Mouse (Mus musculus) heart, embryonic 14.5 days (tissue): ENCODE results near the gene Clcnkb. TPM values are rescaled to one million over a fixed set of nuclear protein-coding genes. Genes with fewer than 3 reads are reported as not detected.

ENCODE experiments used
- ATAC-seq: fragments of 200-750 bp; cut with Nextera tagmentation; 2 replicates; pipeline ENCODE4 v1.8.0; 2017; ENCODE audit warnings: low read depth, moderate TSS enrichment; ENCODE audit not compliant: insufficient number of reproducible peaks, insufficient read depth, low FRiP score
- H3K27ac ChIP-seq, 2 experiments: fragments of 200-500 bp in 1 of 2; fragments of 300-500 bp in 1 of 2; sonication (generic) in 1 of 2; replicated peaks in 1 of 2; 2 replicates each; pipeline ENCODE4 v1.5.1; 2012 to 2014; ENCODE audit warnings: low read depth in 2 of 2, low read length in 2 of 2, control low read depth in 1 of 2, mild to moderate bottlenecking in 1 of 2, mixed read lengths in 1 of 2; ENCODE audit not compliant: control insufficient read depth in 1 of 2, insufficient read depth in 1 of 2
- H3K27me3 ChIP-seq: fragments of 300-500 bp; sonication (generic); 2 replicates; pipeline ENCODE4 v1.6.1; 2014; ENCODE audit warnings: mild to moderate bottlenecking, low read length, control low read depth; ENCODE audit not compliant: control insufficient read depth, insufficient read depth
- H3K36me3 ChIP-seq: fragments of 300-500 bp; sonication (generic); 2 replicates; pipeline ENCODE4 v1.6.1; 2014; ENCODE audit warnings: mild to moderate bottlenecking, control low read depth, low read length, mixed read lengths; ENCODE audit not compliant: control insufficient read depth, insufficient read depth
- H3K4me1 ChIP-seq, 2 experiments: fragments of 200-500 bp in 1 of 2; fragments of 300-500 bp in 1 of 2; sonication (generic) in 1 of 2; 2 replicates each; pipeline ENCODE4 v1.6.1; 2012 to 2014; ENCODE audit warnings: low read length in 2 of 2, control low read depth in 1 of 2, mixed read lengths in 1 of 2; ENCODE audit not compliant: control insufficient read depth in 2 of 2, insufficient read depth in 2 of 2
- H3K4me2 ChIP-seq: fragments of 300-500 bp; sonication (generic); 2 replicates; pipeline ENCODE4 v1.6.1; 2014; ENCODE audit warnings: mild to moderate bottlenecking, low read length
- H3K4me3 ChIP-seq, 2 experiments: fragments of 200-500 bp in 1 of 2; fragments of 300-500 bp in 1 of 2; sonication (generic) in 1 of 2; 2 replicates each; pipeline ENCODE4 v1.5.1; 2012 to 2014; ENCODE audit warnings: low read length in 2 of 2, mild to moderate bottlenecking in 2 of 2, control low read depth in 1 of 2, low read depth in 1 of 2, moderate library complexity in 1 of 2; ENCODE audit not compliant: control insufficient read depth in 1 of 2, insufficient read depth in 1 of 2
- H3K9ac ChIP-seq: fragments of 300-500 bp; sonication (generic); 2 replicates; pipeline ENCODE4 v1.6.1; 2014; ENCODE audit warnings: mild to moderate bottlenecking, low read length
- H3K9me3 ChIP-seq: fragments of 300-500 bp; sonication (generic); 2 replicates; pipeline ENCODE4 v1.6.1; 2016; ENCODE audit warnings: low read length, control low read depth; ENCODE audit not compliant: control insufficient read depth
- WGBS: fragments of 180-500 bp; shearing (Covaris S2); extraction: QIAGEN DNeasy Blood & Tissue Kit; methylation state at CpG from one replicate; pipeline ENCODE4 v1.1.7; 2014; 5-methylcytosine and 5-hydroxymethylcytosine counted together
- polyA plus RNA-seq: library from polyadenylated mRNA; unstranded; fragments of >200 nt; fragmentation: Nextera tagmentation; extraction: Ambion mirVana; gene quantifications from 2 replicates; pipeline ENCODE4 v1.2.1, GENCODE M21; 2014

The Clcnkb gene
- polyA plus RNA-seq, 1 experiment from 2014 or later: 1.1 TPM

GRCm38 (mm10) chr4:141423691-141424431 lies 8.0 kb upstream of the Clcnkb start:
- Histone ChIP-seq H3K4me1 (peaks cover 37 to 52% of the 10 kb centered on the region in 2 experiments), H3K27me3 (no peaks in the 10 kb centered on the region), H3K36me3 (peaks cover 28% of the 10 kb centered on the region), H3K4me3 (peak overlapping the region; percentile 62 to 66), H3K27ac (peak overlapping the region; percentile 97 to 99), H3K9ac (peak overlapping the region; percentile 95), H3K4me2 (peak overlapping the region; percentile 93), H3K9me3 (no peaks in the 10 kb centered on the region)
- no peak for ATAC-seq
- whole genome bisulfite sequencing: 42% methylated on average over 13 of the region's 13 CpGs

GRCm38 (mm10) chr4:141423288-141423687 lies 7.5 kb upstream of the Clcnkb start:
- H3K4me1 ChIP-seq: peaks cover 37 to 52% of the 10 kb centered on the region in 2 experiments
- H3K27me3 ChIP-seq: no peaks in the 10 kb centered on the region
- H3K4me2 ChIP-seq: peak overlapping the region; percentile 93
- peak overlapping the region; percentile 97 to 99 for H3K27ac ChIP-seq
- H3K36me3 ChIP-seq: peaks cover 28% of the 10 kb centered on the region
- H3K9ac ChIP-seq: peak overlapping the region; percentile 95
- WGBS: 36% methylated on average over 5 of the region's 5 CpGs
- no peaks in the 10 kb centered on the region for H3K9me3 ChIP-seq
- no peak for ATAC-seq
- peak overlapping the region; percentile 62 to 66 for H3K4me3 ChIP-seq

GRCm38 (mm10) chr4:141422841-141423240 lies 7.0 kb upstream of the Clcnkb start:
- Histone ChIP-seq H3K4me1 (peaks cover 37 to 52% of the 10 kb centered on the region in 2 experiments), H3K36me3 (peaks cover 28% of the 10 kb centered on the region), H3K27ac (peak overlapping the region; percentile 97 to 99), H3K27me3 (no peaks in the 10 kb centered on the region), H3K4me2 (peak overlapping the region; percentile 93), H3K9ac (peak overlapping the region; percentile 95), H3K9me3 (no peaks in the 10 kb centered on the region), H3K4me3 (peak overlapping the region; percentile 62 to 66)
- no peak for ATAC-seq
- 42% methylated on average over 5 of the region's 5 CpGs for WGBS

GRCm38 (mm10) chr4:141421423-141421822 lies 5.6 kb upstream of the Clcnkb start:
- no peaks in the 10 kb centered on the region for H3K9me3 ChIP-seq
- ATAC-seq: peak; percentile 66
- no peaks in the 10 kb centered on the region for H3K27me3 ChIP-seq
- peaks cover 28% of the 10 kb centered on the region for H3K36me3 ChIP-seq
- H3K4me2 ChIP-seq: peak overlapping the region; percentile 93
- H3K27ac ChIP-seq: peak overlapping the region; percentile 97 to 99
- H3K4me1 ChIP-seq: peaks cover 26 to 40% of the 10 kb centered on the region in 2 experiments
- H3K9ac ChIP-seq: peak overlapping the region; percentile 95
- H3K4me3 ChIP-seq: peak overlapping the region; percentile 62 to 66
- 14% methylated on average over 14 of the region's 14 CpGs for WGBS

GRCm38 (mm10) chr4:141420886-141421285 lies 5.1 kb upstream of the Clcnkb start:
- H3K4me2 ChIP-seq: peak overlapping the region; percentile 93
- no peak for ATAC-seq
- peaks cover 24 to 36% of the 10 kb centered on the region in 2 experiments for H3K4me1 ChIP-seq
- peak overlapping the region; percentile 67 for H3K9ac ChIP-seq
- WGBS: 14% methylated on average over 9 of the region's 9 CpGs
- H3K27me3 ChIP-seq: no peaks in the 10 kb centered on the region
- peaks cover 28% of the 10 kb centered on the region for H3K36me3 ChIP-seq
- H3K27ac ChIP-seq: peak overlapping the region; percentile 95 to 97
- H3K4me3 ChIP-seq: peak overlapping the region; percentile 9 to 62
- no peaks in the 10 kb centered on the region for H3K9me3 ChIP-seq

- WGBS: 22% methylated on average over 9 of the region's 9 CpGs
- Histone ChIP-seq H3K4me2 (peak within 1 kb of the TSS; percentile 93), H3K9me3 (no peaks in the 10 kb centered on the region), H3K36me3 (peaks cover 28% of the 10 kb centered on the region), H3K27ac (peak within 1 kb of the TSS; percentile 97 to 99), H3K4me1 (peaks cover 24 to 31% of the 10 kb centered on the region in 2 experiments), H3K4me3 (peak within 1 kb of the TSS; percentile 62 to 66), H3K27me3 (no peaks in the 10 kb centered on the region), H3K9ac (peak within 1 kb of the TSS; percentile 95)
- ATAC-seq: no peak
Observed at GRCm38 (mm10) chr4:141420192-141420829, 4.5 kb upstream of the Clcnkb start, which contains the start of gene Hspb7. Hspb7 (plus strand) TSS chr4:141420779.

GRCm38 (mm10) chr4:141419398-141420191 lies 3.8 kb upstream of the Clcnkb start:
- H3K27me3 ChIP-seq: no peaks in the 10 kb centered on the region
- H3K4me1 ChIP-seq: peaks cover 21 to 24% of the 10 kb centered on the region in 2 experiments
- no peaks in the 10 kb centered on the region for H3K9me3 ChIP-seq
- peak; percentile 8; the same call in 1 of the 2 replicates for ATAC-seq
- H3K4me2 ChIP-seq: peak overlapping the region; percentile 93
- H3K27ac ChIP-seq: peak overlapping the region; percentile 95 to 97
- H3K4me3 ChIP-seq: peak overlapping the region in 1 of 2 experiments; percentile 62; a peak in 1 of 4 replicates
- 46% methylated on average over 27 of the region's 27 CpGs for WGBS
- H3K36me3 ChIP-seq: peaks cover 22% of the 10 kb centered on the region
- H3K9ac ChIP-seq: peak overlapping the region; percentile 67
